Mouse (Mus musculus) small intestine, adult 10 weeks (tissue): ENCODE results near the gene Spon2. TPM values are rescaled to one million over a fixed set of nuclear protein-coding genes. Genes with fewer than 3 reads are reported as not detected.

ENCODE experiments used
- polyA plus RNA-seq: library from polyadenylated mRNA; stranded (reverse); fragments of 350-450 nt; fragmentation: Illumina TruSeq; extraction: RNeasy Lipid Tissue Mini Kit (QIAGEN cat#74804); gene quantifications from one replicate; pipeline ENCODE4 v1.2.3, GENCODE M21; 2014; ENCODE audit warnings: low replicate concordance

Gene Spon2
- polyA plus RNA-seq: not detected

DNA sequence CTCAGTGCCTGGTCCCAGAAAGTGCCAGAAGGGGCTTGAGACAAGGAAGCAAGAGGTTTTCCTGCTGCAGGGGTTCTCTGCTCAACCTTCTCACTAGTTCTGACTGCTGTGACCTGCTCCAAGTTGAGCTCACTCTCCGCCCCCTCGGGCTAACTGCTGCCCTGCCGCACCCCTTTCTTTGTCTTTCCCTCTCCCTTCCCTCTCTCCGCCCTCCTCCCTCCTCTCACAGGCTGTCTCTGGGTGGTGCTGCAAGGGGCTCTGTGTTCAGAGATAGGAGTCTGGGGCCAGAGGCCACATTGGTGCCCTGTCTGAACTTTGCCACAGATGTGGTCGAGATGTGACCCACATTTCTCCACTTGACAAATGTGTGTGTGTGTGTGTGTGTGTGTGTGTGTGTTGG is at the start of gene Spon2:
Gene Spon2, minus strand, starts transcription at position 375 of the 400 bp plus-strand sequence.

Other genes with a start within 250 kb of the Spon2 start
- gene Ywhah, start 199.6 kb downstream of the Spon2 start, polyA plus RNA-seq: 430 TPM
- 1,262 TPM for gene Slc5a1, start 114.2 kb downstream of the Spon2 start, polyA plus RNA-seq
- 32.0 TPM for gene Ctbp1, start 56.5 kb upstream of the Spon2 start, polyA plus RNA-seq
- 43.8 TPM for gene Maea, start 117.1 kb upstream of the Spon2 start, polyA plus RNA-seq
- gene Uvssa, start 160.1 kb upstream of the Spon2 start, polyA plus RNA-seq: 26.0 TPM
- gene Nkx1-1, start 215.5 kb upstream of the Spon2 start, polyA plus RNA-seq: not detected